Mouse (Mus musculus): ENCODE data around the gene Fam155a.

- no peak for TF ChIP-seq CTCF (IDR thresholded peaks at IDR 0.05; ENCODE audit: insufficient read depth, low read depth, low read length)
- no peak for TF ChIP-seq POLR2A (IDR thresholded peaks at IDR 0.05; ENCODE audit: insufficient read depth, low read depth, low read length)
These were observed 78.6 kb downstream of the Fam155a start for GRCm38 (mm10) chr8:9692370-9692769.
